Comparison of ENCODE assay signal across 17 mouse cellular contexts in the genomic region with DNA sequence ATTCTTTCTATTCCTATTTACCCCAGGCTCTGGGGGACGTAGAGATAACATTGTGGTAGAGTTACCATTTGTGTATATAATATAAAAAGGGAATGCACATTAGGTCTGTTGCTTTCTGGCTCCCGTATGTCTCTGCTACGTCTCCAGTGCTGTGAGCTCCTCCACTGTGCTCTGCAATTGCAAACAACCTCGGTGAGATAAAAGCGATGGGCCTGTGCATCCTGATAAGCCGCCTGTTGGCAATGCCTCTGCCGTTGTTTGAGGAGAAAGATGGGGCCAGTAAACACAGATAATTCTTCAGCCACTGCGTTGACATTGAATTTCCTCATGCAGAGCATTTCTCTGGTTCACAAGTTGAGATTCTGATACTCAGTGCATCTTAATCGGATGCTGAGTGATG.
"Had no signal": no experiment of that assay in that cellular context is flagged by ENCODE, and none has a peak within 500 bp of the region (broad histone marks: within the 10 kb centered on the region; RNA-seq: fewer than 3 reads in every experiment).

No protein-coding gene starts in this region.

- H3K36me3 ChIP-seq: kidney, embryonic 15.5 days; liver, embryonic 15.5 days; lung, embryonic 15.5 days; midbrain, embryonic 10.5 days; neural tube, embryonic 13.5 days had no signal

- ATAC-seq: hindbrain, postnatal 0 days; inflammation-experienced regulatory T-cells, adult 6 months; intestine, embryonic 16.5 days had no signal

- H3K4me2 ChIP-seq: kidney, embryonic 15.5 days; liver, embryonic 15.5 days; lung, embryonic 15.5 days; neural tube, embryonic 13.5 days had no signal

- H3K9ac ChIP-seq: kidney, embryonic 15.5 days; liver, embryonic 15.5 days; lung, embryonic 15.5 days; neural tube, embryonic 13.5 days had no signal

- DNase-seq: kidney, adult 8-10 months; kidney, postnatal 10 days; kidney, postnatal 36 days; layer of hippocampus, postnatal 36 days; midbrain, embryonic 14.5 days; thymus, adult 2 months; thymus, postnatal 14 days had no signal

- H3K27me3 ChIP-seq: kidney, embryonic 15.5 days; liver, embryonic 15.5 days; lung, embryonic 15.5 days; megakaryocyte, embryonic 14.5 days had no signal

- H3K4me3 ChIP-seq: kidney, embryonic 15.5 days; left cerebral cortex, adult 2 months; liver, embryonic 15.5 days; lung, embryonic 15.5 days; megakaryocyte, embryonic 14.5 days; midbrain, embryonic 10.5 days; neural tube, embryonic 13.5 days had no signal

- H3K27ac ChIP-seq: hindbrain, postnatal 0 days; kidney, embryonic 15.5 days; left cerebral cortex, adult 2 months; liver, embryonic 15.5 days; lung, embryonic 15.5 days; midbrain, embryonic 10.5 days; neural tube, embryonic 13.5 days had no signal

- H3K9me3 ChIP-seq: kidney, embryonic 15.5 days; liver, embryonic 15.5 days; lung, embryonic 15.5 days; midbrain, embryonic 10.5 days; neural tube, embryonic 13.5 days had no signal

- H3K4me1 ChIP-seq: kidney, embryonic 15.5 days; liver, embryonic 15.5 days; lung, embryonic 15.5 days; megakaryocyte, embryonic 14.5 days had no signal
